9 mouse cellular contexts compared by ENCODE assay signal in the genomic region with DNA sequence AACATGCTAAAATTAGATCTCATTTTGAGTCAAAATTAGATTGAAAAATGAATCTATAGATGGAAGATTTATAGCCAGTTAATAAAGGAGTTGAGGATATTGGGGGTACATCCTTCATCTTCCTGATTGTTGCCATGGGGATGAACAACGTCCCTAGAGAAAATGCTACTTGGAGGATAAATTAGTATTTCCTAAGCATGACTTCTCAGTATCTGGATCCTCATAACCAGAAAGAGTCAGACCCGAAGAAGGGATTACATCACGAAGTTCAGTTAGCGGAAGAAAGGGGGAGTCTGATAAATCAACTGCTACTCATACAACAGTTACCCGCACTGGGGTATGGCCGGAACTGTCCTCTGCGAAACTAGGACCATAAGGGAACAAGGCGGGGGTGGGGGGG. TPM values are rescaled to one million over a fixed set of nuclear protein-coding genes. Genes with fewer than 3 reads are reported as not detected.
DNase-seq lines count a peak whose midpoint lies in the region; ATAC-seq and TF ChIP-seq lines count a peak whose summit lies in the region.
"Had no signal": no experiment of that assay in that cellular context is flagged by ENCODE, and none has a peak within 500 bp of the region (broad histone marks: within the 10 kb centered on the region; RNA-seq: fewer than 3 reads in every experiment).

No protein-coding gene starts in this region.

- no peaks in the 10 kb centered on the region for H3K27me3 ChIP-seq in heart, embryonic 13.5 days (replicated peaks)
- H3K27me3 ChIP-seq in hindbrain, postnatal 0 days (ENCODE audit: insufficient read depth, low read length): no peaks in the 10 kb centered on the region
- H3K27me3 ChIP-seq in midbrain, embryonic 13.5 days: 0 out of 2 replicates have a peak, but pooled peaks cover 2% of the 10 kb centered on the region

- ATAC-seq in heart, embryonic 13.5 days (ENCODE audit: extremely low read depth, insufficient number of reproducible peaks, low FRiP score, low TSS enrichment): no peak
- ATAC-seq in hindbrain, postnatal 0 days: peak; percentile 35; the same call in 1 of the 2 replicates
- peak; percentile 34 for ATAC-seq in midbrain, embryonic 13.5 days
- ATAC-seq in megakaryocyte-erythroid progenitor cell, adult 5-6 weeks (replicated peaks; ENCODE audit: low FRiP score, low TSS enrichment, poor library complexity, severe bottlenecking): no peak

- H3K9me3 ChIP-seq in heart, embryonic 13.5 days: no peaks in the 10 kb centered on the region
- no peaks in the 10 kb centered on the region for H3K9me3 ChIP-seq in hindbrain, postnatal 0 days (ENCODE audit: low read length)
- H3K9me3 ChIP-seq in midbrain, embryonic 13.5 days: no peaks in the 10 kb centered on the region

- peak overlapping the region; percentile 98 for H3K4me2 ChIP-seq in heart, embryonic 13.5 days
- peak overlapping the region; percentile 91 for H3K4me2 ChIP-seq in hindbrain, postnatal 0 days (ENCODE audit: low read depth, low read length)
- H3K4me2 ChIP-seq in midbrain, embryonic 13.5 days (replicated peaks): peak overlapping the region; percentile 93; the same call in 1 of the 2 replicates

- H3K4me1 ChIP-seq in heart, embryonic 13.5 days: peaks cover 24% of the 10 kb centered on the region
- peaks cover 12% of the 10 kb centered on the region; the same call in 1 of the 2 replicates for H3K4me1 ChIP-seq in hindbrain, postnatal 0 days (ENCODE audit: insufficient read depth, low read length)
- H3K4me1 ChIP-seq in midbrain, embryonic 13.5 days (replicated peaks): peaks cover 18% of the 10 kb centered on the region

- intact Hi-C loops in heart, postnatal 10 days (cut with DNase I): no loop called here

- no peak for TF ChIP-seq CTCF in brain, embryonic 14.5 days (IDR thresholded peaks at IDR 0.05; ENCODE audit: borderline replicate concordance, extremely low read depth, insufficient read depth, insufficient read length)
- peak; percentile 12; the same call in 1 of the 2 replicates for TF ChIP-seq CTCF in hindbrain, postnatal 0 days (IDR thresholded peaks at IDR 0.05; ENCODE audit: low read depth)

- H3K27ac ChIP-seq in heart, embryonic 13.5 days (replicated peaks): no peak overlapping the region
- H3K27ac ChIP-seq in hindbrain, postnatal 0 days: no peak overlapping the region
- H3K27ac ChIP-seq in midbrain, embryonic 13.5 days: no peak overlapping the region

- H3K9ac ChIP-seq in heart, embryonic 13.5 days: no peak overlapping the region
- H3K9ac ChIP-seq in hindbrain, postnatal 0 days (replicated peaks; ENCODE audit: low read length): no peak overlapping the region
- H3K9ac ChIP-seq in midbrain, embryonic 13.5 days (replicated peaks): no peak overlapping the region

- peak overlapping the region; percentile 79; the same call in 1 of the 2 replicates for H3K4me3 ChIP-seq in heart, embryonic 13.5 days
- peak overlapping the region; percentile 85 for H3K4me3 ChIP-seq in hindbrain, postnatal 0 days (ENCODE audit: low read length)
- no peak overlapping the region for H3K4me3 ChIP-seq in midbrain, embryonic 13.5 days (replicated peaks)

- TF ChIP-seq POLR2A in brain, embryonic 14.5 days (IDR thresholded peaks at IDR 0.05; ENCODE audit: borderline replicate concordance, extremely low read depth, insufficient read depth, insufficient read length, poor library complexity, severe bottlenecking): no peak

- no peaks in the 10 kb centered on the region for H3K36me3 ChIP-seq in heart, embryonic 13.5 days
- H3K36me3 ChIP-seq in hindbrain, postnatal 0 days (ENCODE audit: insufficient read depth, low read length): no peaks in the 10 kb centered on the region
- no peaks in the 10 kb centered on the region for H3K36me3 ChIP-seq in midbrain, embryonic 13.5 days

- 49% methylated on average over 8 of the region's 8 CpGs for WGBS in heart, embryonic 13.5 days
- WGBS in hindbrain, postnatal 0 days: 49% methylated on average over 8 of the region's 8 CpGs
- WGBS in midbrain, embryonic 13.5 days: 59% methylated on average over 8 of the region's 8 CpGs

- DNase-seq in heart, postnatal 10 days: no peak
- DNase-seq in brain, embryonic 14.5 days (ENCODE audit: low read depth): peak; percentile 3
- DNase-seq in hindbrain, postnatal 0 days (ENCODE audit: low spot score): no peak
- DNase-seq in right cerebral cortex, adult 18-20 months: no peak
- DNase-seq in thymus, postnatal 36 days: no peak

RNA-seq across cellular contexts. Expression of gene Gm17657, which starts 0.4 kb away (rescaled TPM):
- polyA plus RNA-seq in heart, embryonic 13.5 days (2015; fragmentation: Nextera tagmentation; extraction: Ambion mirVana): not detected in 2 replicates
- total RNA-seq in heart, postnatal 10 days (2021): not detected
- polyA plus RNA-seq in brain, embryonic 14.5 days (2012; rRNA removed): not detected in 2 replicates
- total RNA-seq in hindbrain, postnatal 0 days (2014; rRNA removed): not detected in 2 replicates
- polyA plus RNA-seq in hindbrain, postnatal 0 days (2015; fragmentation: Nextera tagmentation; extraction: Ambion mirVana): not detected in 2 replicates
- not detected in 2 replicates for polyA plus RNA-seq in midbrain, embryonic 13.5 days (2015; fragmentation: Nextera tagmentation; extraction: Ambion mirVana)
- not detected in 2 replicates for total RNA-seq in megakaryocyte-erythroid progenitor cell, adult 5-6 weeks (2014; fragmentation: Nextera tagmentation)
- not detected in 2 replicates for total RNA-seq in megakaryocyte-erythroid progenitor cell, adult 5-6 weeks (2017)
- total RNA-seq: hematopoietic stem cell, adult 5-6 weeks had no signal

RNA-seq across cellular contexts. Expression of gene Tbc1d22b, which starts 0.6 kb away (rescaled TPM):
- polyA plus RNA-seq in heart, embryonic 13.5 days (2015; fragmentation: Nextera tagmentation; extraction: Ambion mirVana): 10.3 and 10.7 TPM in 2 replicates
- total RNA-seq in heart, postnatal 10 days (2021): 10 to 100 TPM; 15.4 to 16.2 TPM
- polyA plus RNA-seq in brain, embryonic 14.5 days (2012; rRNA removed): 29.2 and 40.6 TPM in 2 replicates
- total RNA-seq in hindbrain, postnatal 0 days (2014; rRNA removed): 39.4 and 40.4 TPM in 2 replicates
- polyA plus RNA-seq in hindbrain, postnatal 0 days (2015; fragmentation: Nextera tagmentation; extraction: Ambion mirVana): 21.3 and 26.4 TPM in 2 replicates
- polyA plus RNA-seq in midbrain, embryonic 13.5 days (2015; fragmentation: Nextera tagmentation; extraction: Ambion mirVana): 22.1 and 26.1 TPM in 2 replicates
- total RNA-seq in megakaryocyte-erythroid progenitor cell, adult 5-6 weeks (2014; fragmentation: Nextera tagmentation): 15.0 TPM in 2 replicates
- 3.7 and 4.6 TPM in 2 replicates for total RNA-seq in megakaryocyte-erythroid progenitor cell, adult 5-6 weeks (2017)

RNA-seq across cellular contexts. Expression of gene Tmem217, which starts 3.2 kb away (rescaled TPM):
- 0.59 and 0.89 TPM in 2 replicates for polyA plus RNA-seq in heart, embryonic 13.5 days (2015; fragmentation: Nextera tagmentation; extraction: Ambion mirVana)
- not detected for total RNA-seq in heart, postnatal 10 days (2021)
- 0.19 and 0.20 TPM in 2 replicates for polyA plus RNA-seq in brain, embryonic 14.5 days (2012; rRNA removed)
- total RNA-seq in hindbrain, postnatal 0 days (2014; rRNA removed): not detected in 2 replicates
- 0.90 and 1.2 TPM in 2 replicates for polyA plus RNA-seq in hindbrain, postnatal 0 days (2015; fragmentation: Nextera tagmentation; extraction: Ambion mirVana)
- polyA plus RNA-seq in midbrain, embryonic 13.5 days (2015; fragmentation: Nextera tagmentation; extraction: Ambion mirVana): 1.1 and 2.2 TPM in 2 replicates
- not detected in 2 replicates for total RNA-seq in megakaryocyte-erythroid progenitor cell, adult 5-6 weeks (2014; fragmentation: Nextera tagmentation)
- not detected in 2 replicates for total RNA-seq in megakaryocyte-erythroid progenitor cell, adult 5-6 weeks (2017)
- total RNA-seq: hematopoietic stem cell, adult 5-6 weeks had no signal

RNA-seq across cellular contexts. Expression of gene Pim1, which starts 58.4 kb away (rescaled TPM):
- 19.3 and 20.0 TPM in 2 replicates for polyA plus RNA-seq in heart, embryonic 13.5 days (2015; fragmentation: Nextera tagmentation; extraction: Ambion mirVana)
- total RNA-seq in heart, postnatal 10 days (2021): 10 to 100 TPM; 40.6 to 51.5 TPM
- polyA plus RNA-seq in brain, embryonic 14.5 days (2012; rRNA removed): 11.4 and 15.6 TPM in 2 replicates
- 15.4 and 18.9 TPM in 2 replicates for total RNA-seq in hindbrain, postnatal 0 days (2014; rRNA removed)
- polyA plus RNA-seq in hindbrain, postnatal 0 days (2015; fragmentation: Nextera tagmentation; extraction: Ambion mirVana): 14.6 and 16.8 TPM in 2 replicates
- polyA plus RNA-seq in midbrain, embryonic 13.5 days (2015; fragmentation: Nextera tagmentation; extraction: Ambion mirVana): 13.4 and 15.4 TPM in 2 replicates
- 33.2 and 48.8 TPM in 2 replicates for total RNA-seq in megakaryocyte-erythroid progenitor cell, adult 5-6 weeks (2014; fragmentation: Nextera tagmentation)
- total RNA-seq in megakaryocyte-erythroid progenitor cell, adult 5-6 weeks (2017): 96.9 and 106 TPM in 2 replicates

Comparison
In these comparisons a context has a peak if more than half of its experiments do, and no peak if none do; other contexts are left out.
1. ATAC-seq: peak in hindbrain, postnatal 0 days (single experiment) and midbrain, embryonic 13.5 days (single experiment); none in heart, embryonic 13.5 days (single experiment) and megakaryocyte-erythroid progenitor cell, adult 5-6 weeks (single experiment).
2. Peak in every context shown above with its lines, with median percentiles within 50 percentile points of each other: H3K4me2 ChIP-seq.